Mouse (Mus musculus) liver, embryonic 12.5 days (tissue): ENCODE measurements around the gene Tmem191c. TPM values are rescaled to one million over a fixed set of nuclear protein-coding genes. Genes with fewer than 3 reads are reported as not detected.
"Not testable (repeated sequence)": the region's sequence is repeated elsewhere in the genome, so short reads cannot be mapped to it uniquely, and the experiment has no call there.

Experiments
- ATAC-seq: fragments of 200-750 bp; cut with Nextera tagmentation; 2 replicates; pipeline ENCODE4 v1.8.0; 2017; ENCODE audit warnings: moderate number of reproducible peaks, mild to moderate bottlenecking, moderate library complexity
- H3K27ac ChIP-seq: fragments of 300-500 bp; sonication (generic); 2 replicates; pipeline ENCODE4 v1.5.1; 2016; ENCODE audit warnings: mild to moderate bottlenecking
- H3K27me3 ChIP-seq: fragments of 300-500 bp; sonication (generic); replicated peaks from 2 replicates; pipeline ENCODE4 v1.6.1; 2016; ENCODE audit warnings: mild to moderate bottlenecking, moderate library complexity
- H3K36me3 ChIP-seq: fragments of 300-500 bp; sonication (generic); 2 replicates; pipeline ENCODE4 v1.6.1; 2016; ENCODE audit warnings: mild to moderate bottlenecking, moderate library complexity
- H3K4me1 ChIP-seq: fragments of 300-500 bp; sonication (generic); 2 replicates; pipeline ENCODE4 v1.6.1; 2016
- H3K4me2 ChIP-seq: fragments of 300-500 bp; sonication (generic); 2 replicates; pipeline ENCODE4 v1.6.1; 2016; ENCODE audit warnings: mild to moderate bottlenecking, moderate library complexity
- H3K4me3 ChIP-seq: fragments of 300-500 bp; sonication (generic); 2 replicates; pipeline ENCODE4 v1.5.1; 2016; ENCODE audit warnings: mild to moderate bottlenecking, moderate library complexity
- H3K9ac ChIP-seq: fragments of 300-500 bp; sonication (generic); 2 replicates; pipeline ENCODE4 v1.6.1; 2016; ENCODE audit warnings: mild to moderate bottlenecking, moderate library complexity
- H3K9me3 ChIP-seq: fragments of 300-500 bp; sonication (generic); replicated peaks from 2 replicates; pipeline ENCODE4 v1.6.1; 2016; ENCODE audit warnings: mild to moderate bottlenecking, moderate library complexity
- WGBS: fragments of 180-500 bp; shearing (Covaris S2); methylation state at CpG from one replicate; pipeline ENCODE4 v1.1.7; 2016; ENCODE audit not compliant: insufficient replicate concordance; 5-methylcytosine and 5-hydroxymethylcytosine counted together
- polyA plus RNA-seq: library from polyadenylated mRNA; unstranded; fragments of >200 nt; fragmentation: Nextera tagmentation; extraction: Ambion mirVana; gene quantifications from 2 replicates; pipeline ENCODE4 v1.2.1, GENCODE M21; 2016

Gene Tmem191c
- 4.7 and 5.3 TPM in 2 replicates for polyA plus RNA-seq

- H3K9ac ChIP-seq, result peak within 1 kb of the TSS; percentile 64
- H3K27me3 ChIP-seq, result peaks cover 31% of the 10 kb centered on the region
- peaks cover 23% of the 10 kb centered on the region for H3K4me1 ChIP-seq
- peak within 1 kb of the TSS; percentile 53 for H3K27ac ChIP-seq
- ATAC-seq, result no peak
- peak within 1 kb of the TSS; percentile 64 for H3K4me3 ChIP-seq
- H3K9me3 ChIP-seq, result peaks cover 4% of the 10 kb centered on the region; the same call in 1 of the 2 replicates
- WGBS, result 50% methylated on average over 7 of the region's 7 CpGs
- peak within 1 kb of the TSS; percentile 100 for H3K4me2 ChIP-seq
- peaks cover 5% of the 10 kb centered on the region for H3K36me3 ChIP-seq
Observed at GRCm38 (mm10) chr16:17275721-17276120, at the start of gene Tmem191c. TSS of gene Tmem191c (plus strand) at chr16:17276077.

GRCm38 (mm10) chr16:17226496-17226895 is 49.4 kb upstream of the Tmem191c start:
- Histone ChIP-seq H3K27ac (no peak overlapping the region), H3K4me3 (no peak overlapping the region), H3K27me3 (peaks cover 4% of the 10 kb centered on the region; the same call in 1 of the 2 replicates), H3K4me2 (no peak overlapping the region), H3K9ac (no peak overlapping the region), H3K9me3 (no peaks in the 10 kb centered on the region), H3K4me1 (no peaks in the 10 kb centered on the region), H3K36me3 (no peaks in the 10 kb centered on the region)
- ATAC-seq, result no peak

- not testable (repeated sequence) for H3K36me3 ChIP-seq, H3K4me3 ChIP-seq, H3K27me3 ChIP-seq, H3K9me3 ChIP-seq, ATAC-seq, H3K9ac ChIP-seq, H3K4me2 ChIP-seq, H3K27ac ChIP-seq
- WGBS, result 75% methylated on average over 2 of the region's 2 CpGs
- H3K4me1 ChIP-seq, result peaks cover 37% of the 10 kb centered on the region
Observed at GRCm38 (mm10) chr16:17231523-17231922, 44.4 kb upstream of the Tmem191c start.

- Histone ChIP-seq H3K4me2 (peak within 1 kb of the TSS; percentile 97), H3K9me3 (no peaks in the 10 kb centered on the region), H3K27ac (peak within 1 kb of the TSS; percentile 84), H3K4me1 (peaks cover 53% of the 10 kb centered on the region), H3K36me3 (no peaks in the 10 kb centered on the region), H3K9ac (peak within 1 kb of the TSS; percentile 84), H3K4me3 (peak within 1 kb of the TSS; percentile 75), H3K27me3 (no peaks in the 10 kb centered on the region; the same call in 1 of the 2 replicates)
- 2% methylated on average over 57 of the region's 59 CpGs for WGBS
- peak; percentile 90 for ATAC-seq
Observed at GRCm38 (mm10) chr16:17232794-17233701, 42.8 kb upstream of the Tmem191c start, which contains the start of gene Hic2. TSS of gene Hic2 (plus strand) at chr16:17233572.

- H3K27ac ChIP-seq, result peak overlapping the region; percentile 84
- no peaks in the 10 kb centered on the region; the same call in 1 of the 2 replicates for H3K27me3 ChIP-seq
- no peaks in the 10 kb centered on the region for H3K36me3 ChIP-seq
- no peaks in the 10 kb centered on the region for H3K9me3 ChIP-seq
- H3K4me1 ChIP-seq, result peaks cover 61% of the 10 kb centered on the region
- WGBS, result under 1% methylated on average over 59 of the region's 62 CpGs
- peak overlapping the region; percentile 75 for H3K4me3 ChIP-seq
- peak; percentile 14 for ATAC-seq
- peak overlapping the region; percentile 84 for H3K9ac ChIP-seq
- H3K4me2 ChIP-seq, result peak overlapping the region; percentile 97
Observed at GRCm38 (mm10) chr16:17233702-17234498, 42.0 kb upstream of the Tmem191c start.

GRCm38 (mm10) chr16:17234499-17234895 is 41.4 kb upstream of the Tmem191c start:
- 2% methylated on average over 12 of the region's 12 CpGs for WGBS
- Histone ChIP-seq H3K9me3 (no peaks in the 10 kb centered on the region), H3K4me1 (peaks cover 67% of the 10 kb centered on the region), H3K9ac (peak overlapping the region; percentile 84), H3K27me3 (no peaks in the 10 kb centered on the region), H3K4me2 (peak overlapping the region; percentile 97), H3K27ac (peak overlapping the region; percentile 84), H3K4me3 (peak overlapping the region; percentile 75), H3K36me3 (no peaks in the 10 kb centered on the region)
- no peak; the same call in 1 of the 2 replicates for ATAC-seq

- no peaks in the 10 kb centered on the region for H3K9me3 ChIP-seq
- peak overlapping the region; percentile 97 for H3K4me2 ChIP-seq
- H3K9ac ChIP-seq, result peak overlapping the region; percentile 84; the same call in 1 of the 2 replicates
- H3K4me3 ChIP-seq, result peak overlapping the region; percentile 75
- ATAC-seq, result no peak
- WGBS, result 47% methylated on average over 9 of the region's 9 CpGs
- no peaks in the 10 kb centered on the region for H3K27me3 ChIP-seq
- peaks cover 73% of the 10 kb centered on the region for H3K4me1 ChIP-seq
- H3K36me3 ChIP-seq, result no peaks in the 10 kb centered on the region
- H3K27ac ChIP-seq, result no peak overlapping the region
Observed at GRCm38 (mm10) chr16:17234916-17235665, 40.8 kb upstream of the Tmem191c start.

GRCm38 (mm10) chr16:17237634-17238033 is 38.2 kb upstream of the Tmem191c start:
- Histone ChIP-seq H3K36me3 (no peaks in the 10 kb centered on the region), H3K4me2 (peak overlapping the region; percentile 24), H3K9me3 (no peaks in the 10 kb centered on the region), H3K27me3 (no peaks in the 10 kb centered on the region), H3K27ac (0 out of 2 replicates have a peak overlapping the region, but pooled peaks have one; percentile 48), H3K9ac (no peak overlapping the region; the same call in 1 of the 2 replicates), H3K4me1 (peaks cover 81% of the 10 kb centered on the region), H3K4me3 (no peak overlapping the region)
- WGBS, result 14% methylated on average over 3 of the region's 3 CpGs
- ATAC-seq, result peak; percentile 61

- no peak for ATAC-seq
Observed at GRCm38 (mm10) chr16:17239409-17239808, 36.5 kb upstream of the Tmem191c start.

GRCm38 (mm10) chr16:17243731-17244130 is 32.1 kb upstream of the Tmem191c start:
- 44% methylated on average over 1 of the region's 1 CpGs for WGBS
- no peak overlapping the region for H3K4me2 ChIP-seq
- no peak overlapping the region for H3K9ac ChIP-seq
- H3K4me3 ChIP-seq, result no peak overlapping the region
- H3K4me1 ChIP-seq, result peaks cover 53% of the 10 kb centered on the region
- H3K36me3 ChIP-seq, result no peaks in the 10 kb centered on the region
- no peaks in the 10 kb centered on the region for H3K9me3 ChIP-seq
- peak overlapping the region; percentile 74; the same call in 1 of the 2 replicates for H3K27ac ChIP-seq
- peak; percentile 60 for ATAC-seq
- H3K27me3 ChIP-seq, result no peaks in the 10 kb centered on the region

More at GRCm38 (mm10) chr16:17239409-17239808, 36.5 kb upstream of the Tmem191c start:
- no peaks in the 10 kb centered on the region for H3K9me3 ChIP-seq
- no peak overlapping the region for H3K4me2 ChIP-seq
- no peak overlapping the region for H3K9ac ChIP-seq
- no peaks in the 10 kb centered on the region for H3K27me3 ChIP-seq
- H3K27ac ChIP-seq, result no peak overlapping the region
- WGBS, result 67% methylated on average over 2 of the region's 2 CpGs
- no peak overlapping the region for H3K4me3 ChIP-seq
- H3K36me3 ChIP-seq, result no peaks in the 10 kb centered on the region
- H3K4me1 ChIP-seq, result peaks cover 74% of the 10 kb centered on the region

GRCm38 (mm10) chr16:17244996-17245395 is 30.9 kb upstream of the Tmem191c start:
- H3K4me2 ChIP-seq, result no peak overlapping the region
- no peak overlapping the region for H3K4me3 ChIP-seq
- no peaks in the 10 kb centered on the region for H3K27me3 ChIP-seq
- H3K4me1 ChIP-seq, result peaks cover 53% of the 10 kb centered on the region
- no peaks in the 10 kb centered on the region for H3K9me3 ChIP-seq
- H3K9ac ChIP-seq, result no peak overlapping the region
- no peaks in the 10 kb centered on the region for H3K36me3 ChIP-seq
- no peak for ATAC-seq
- H3K27ac ChIP-seq, result no peak overlapping the region
- 62% methylated on average over 1 of the region's 1 CpGs for WGBS
